Mouse (Mus musculus) brain, embryonic 14.5 days (tissue): ENCODE measurements at regions not wholly inside any gene's neighbourhood (a gene's known extent, or its start where the extent isn't known, plus 50 kb on each side); places are given as distances from the start of the nearest gene placed in this dataset.

Source experiments
- CTCF ChIP-seq: fragments of 200-500 bp; IDR thresholded peaks from 2 replicates; pipeline ENCODE4 v1.5.1; 2012; ENCODE audit warnings: inconsistent platforms, mild to moderate bottlenecking, moderate library complexity, borderline replicate concordance; ENCODE audit not compliant: insufficient read depth, insufficient read length; ENCODE audit errors: extremely low read depth
- POLR2A ChIP-seq: fragments of 200-500 bp; IDR thresholded peaks from 2 replicates; pipeline ENCODE4 v1.6.1; 2012; ENCODE audit warnings: mild to moderate bottlenecking, inconsistent platforms, borderline replicate concordance; ENCODE audit not compliant: poor library complexity, insufficient read depth, insufficient read length, severe bottlenecking; ENCODE audit errors: extremely low read depth

DNA sequence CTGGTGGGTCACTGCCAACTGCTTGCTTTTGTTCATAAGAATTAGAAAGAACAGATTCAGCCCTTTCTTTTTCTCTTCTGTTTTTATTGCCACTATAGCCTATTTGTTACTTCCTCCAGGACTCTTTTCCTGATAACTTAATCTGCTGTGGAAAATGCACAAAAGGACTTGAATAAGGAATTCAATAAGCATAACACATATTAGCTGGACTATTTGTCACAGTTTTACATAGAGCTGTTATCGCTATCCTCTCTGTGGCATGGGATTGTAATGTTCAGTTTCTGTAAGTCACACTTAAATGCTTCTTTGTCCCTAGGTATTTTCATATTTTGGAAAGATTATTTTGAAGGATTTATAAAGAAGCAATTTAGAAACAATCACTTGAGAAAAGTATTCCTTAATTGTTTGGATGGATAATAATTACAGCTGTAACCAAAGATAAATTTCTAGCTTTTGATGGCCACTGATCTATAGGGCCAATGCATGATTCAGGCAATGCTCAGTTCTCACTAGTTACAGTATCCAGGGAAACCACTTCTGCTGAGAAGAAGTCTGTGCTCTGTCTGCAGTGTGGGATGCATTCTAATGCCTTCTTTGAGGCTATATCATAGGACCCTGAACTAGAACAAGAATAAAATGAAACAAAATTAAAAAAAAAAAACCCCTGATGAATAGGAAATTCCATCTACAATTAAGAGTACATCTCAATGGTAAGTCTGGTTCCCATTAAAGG, 1243.1 kb upstream of the Got2 start:
- TF ChIP-seq CTCF (no peak), POLR2A (no peak)
